Mouse (Mus musculus): Measurements from ENCODE around the gene Dnajc5g.

Dnajc5g gene

GRCm38 (mm10) chr5:31108000-31108490 is 2.0 kb downstream of the Dnajc5g start, which contains the start of gene Slc30a3:
Slc30a3 (minus strand) TSS chr5:31108237.
- no peak for DNase-seq

GRCm38 (mm10) chr5:31110781-31111180 is 4.7 kb downstream of the Dnajc5g start:
- DNase-seq: peak in 1 of 2 experiments; percentile 20

GRCm38 (mm10) chr5:31116354-31116753 is 10.3 kb downstream of the Dnajc5g start, which contains the start of gene Trim54:
Trim54 (plus strand) TSS chr5:31116712.
- no peak for DNase-seq

DNA sequence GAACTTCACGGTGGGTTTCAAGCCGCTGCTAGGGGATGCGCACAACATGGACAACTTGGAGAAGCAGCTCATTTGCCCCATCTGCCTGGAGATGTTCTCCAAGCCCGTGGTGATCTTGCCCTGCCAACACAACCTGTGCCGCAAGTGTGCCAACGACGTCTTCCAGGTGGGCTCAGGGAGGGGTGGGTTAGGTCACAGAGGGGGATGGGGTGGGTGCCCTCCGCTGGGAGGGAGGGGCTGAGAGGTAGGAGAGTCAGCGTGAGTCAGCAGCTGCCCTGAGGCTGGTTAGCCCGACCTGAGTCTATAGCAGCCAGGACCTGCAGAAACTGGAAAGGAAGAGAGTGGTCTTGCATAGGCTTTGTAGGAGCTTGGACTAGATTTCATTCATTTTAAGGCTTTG is 10.8 kb downstream of the Dnajc5g start:
- DNase-seq: no peak

DNA sequence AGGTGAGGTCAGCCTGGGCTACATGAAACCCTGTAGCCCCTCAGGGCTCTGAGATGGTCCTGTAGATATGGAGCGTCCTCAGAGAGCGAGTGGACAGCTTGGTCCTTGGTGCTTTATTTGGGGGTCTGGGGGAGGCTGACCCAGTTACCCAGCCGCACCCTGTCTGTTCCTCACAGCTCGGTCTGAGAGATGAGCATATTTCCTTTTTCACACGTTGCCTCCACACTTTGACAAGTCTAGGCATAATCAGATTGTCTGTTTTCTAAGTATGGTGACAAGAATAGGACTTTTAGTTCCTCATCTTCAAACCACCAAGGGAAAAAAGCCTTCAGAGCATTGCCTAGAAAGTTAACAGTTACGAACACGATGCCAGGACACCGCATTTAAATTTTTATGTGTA is 15.0 kb downstream of the Dnajc5g start:
- no peak for DNase-seq

DNA sequence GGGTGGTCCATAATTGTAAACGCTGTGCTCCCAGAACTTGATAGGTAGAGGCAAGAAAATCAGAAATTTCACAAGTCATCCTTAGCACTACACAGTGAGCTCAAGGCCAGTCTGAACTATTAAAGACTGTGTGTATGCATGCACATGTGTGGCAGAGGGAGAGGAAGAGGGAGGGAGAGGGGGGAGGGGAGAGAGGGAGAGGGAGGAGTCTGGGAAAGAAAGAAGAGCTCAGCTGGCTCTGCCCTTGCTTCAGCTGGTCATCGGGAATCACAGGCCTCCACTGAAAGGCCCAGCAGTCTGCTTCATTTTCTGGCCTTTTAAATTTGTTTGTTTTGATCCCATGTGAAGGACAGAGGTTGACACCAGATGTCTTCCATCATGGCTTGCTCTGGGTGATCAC is 17.4 kb downstream of the Dnajc5g start:
- DNase-seq: no peak

GRCm38 (mm10) chr5:31126050-31126449 is 20.0 kb downstream of the Dnajc5g start:
- no peak for DNase-seq

- DNase-seq: no peak
Observed at GRCm38 (mm10) chr5:31136730-31137424, 30.8 kb downstream of the Dnajc5g start.

DNA sequence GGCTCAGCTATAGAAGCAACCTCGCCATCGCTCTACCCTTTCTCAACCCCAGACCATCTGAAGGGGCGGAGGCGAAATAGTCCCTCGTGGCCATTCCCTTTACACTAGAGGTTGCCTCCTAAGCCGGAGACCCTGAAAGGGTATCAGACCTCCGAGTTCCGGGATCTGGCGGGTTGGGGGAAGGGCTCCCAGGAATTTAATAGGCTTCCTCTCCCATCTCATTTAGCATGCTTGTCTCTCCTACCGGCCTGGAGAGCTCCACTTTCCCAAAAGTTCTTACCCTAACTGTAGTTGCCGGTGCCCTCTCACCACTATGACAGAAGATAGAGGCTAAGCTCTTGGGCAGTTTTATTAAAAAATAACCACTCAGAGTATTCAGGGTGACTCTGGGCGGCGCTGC is 31.6 kb downstream of the Dnajc5g start:
- no peak for DNase-seq

GRCm38 (mm10) chr5:31138241-31138967 is 32.3 kb downstream of the Dnajc5g start, which contains the start of gene Ucn:
Ucn (minus strand) TSS chr5:31138829.
- no peak for DNase-seq

- no peak for DNase-seq
Observed at GRCm38 (mm10) chr5:31138968-31139425, 32.9 kb downstream of the Dnajc5g start.

GRCm38 (mm10) chr5:31149781-31150180 is 43.7 kb downstream of the Dnajc5g start:
- DNase-seq: no peak

- no peak for DNase-seq
Observed at GRCm38 (mm10) chr5:31151746-31152145, 45.7 kb downstream of the Dnajc5g start.

DNA sequence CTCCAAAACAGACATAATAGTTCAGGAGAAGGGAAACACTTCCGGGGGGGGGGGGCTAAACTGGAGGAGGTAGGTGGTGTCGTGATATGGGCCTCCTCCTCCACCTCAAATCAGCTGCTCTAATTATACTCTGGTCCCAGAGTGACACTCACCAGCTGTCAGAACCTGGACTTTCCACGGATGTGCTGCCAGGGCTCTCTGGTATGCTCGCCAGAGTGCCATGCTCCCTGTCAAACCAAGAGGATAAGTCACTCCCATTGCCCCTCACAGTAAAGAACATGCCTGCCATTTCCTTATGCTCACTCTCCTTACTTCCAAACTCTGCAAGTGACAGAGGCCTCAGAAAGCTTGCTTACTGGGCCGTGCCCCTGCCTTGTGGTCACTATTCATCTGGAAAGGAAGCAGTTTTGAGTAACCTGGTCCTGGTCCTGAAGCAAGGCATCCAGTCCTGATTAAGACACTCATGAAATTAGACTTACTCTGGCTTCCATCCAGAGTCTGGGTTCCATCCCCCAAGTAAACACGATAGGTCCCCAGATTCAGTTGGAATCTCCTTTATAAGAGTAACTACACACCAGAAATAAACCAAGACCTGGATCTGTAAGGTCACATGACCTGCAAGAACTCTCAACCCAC is 47.5 kb downstream of the Dnajc5g start:
- no peak for DNase-seq

DNA sequence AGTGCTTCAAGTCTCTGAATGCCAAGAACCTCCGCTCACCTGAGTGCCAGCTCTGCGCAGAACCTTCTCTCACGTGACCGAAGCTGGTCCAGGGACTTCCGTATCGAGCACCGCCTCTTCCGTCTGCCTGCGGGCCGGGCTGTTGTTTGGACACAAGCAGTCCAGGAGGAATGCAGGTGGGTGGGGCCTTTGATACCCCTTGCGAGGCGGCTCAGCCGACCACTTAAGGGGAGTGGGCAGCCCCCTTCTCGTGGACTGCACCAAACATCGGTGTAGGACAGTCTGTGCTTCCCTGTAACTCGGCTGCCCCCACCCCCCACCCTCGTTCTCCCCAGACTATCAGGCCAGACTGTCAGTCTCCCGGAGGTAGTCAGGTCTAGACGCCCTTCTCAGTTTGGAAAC is 48.1 kb downstream of the Dnajc5g start, which contains the start of gene Mpv17:
Mpv17 (minus strand) TSS at position 100 of the 402 bp plus-strand sequence.
- DNase-seq: peak; percentile 90 to 96

Data from kidney, postnatal 25 days (tissue).